Mouse (Mus musculus) erythroblast, embryonic 14.5 days (primary cell): ENCODE measurements at regions not wholly inside any gene's neighbourhood (a gene's known extent, or its start where the extent isn't known, plus 50 kb on each side); places are given as distances from the start of the nearest gene placed in this dataset.

Experiments
- GATA1 ChIP-seq: IDR thresholded peaks from 2 replicates; pipeline ENCODE4 v1.6.1; 2012; ENCODE audit warnings: low read length, inconsistent platforms, mixed read lengths
- TAL1 ChIP-seq: IDR thresholded peaks from 3 replicates; pipeline ENCODE4 v1.6.1; 2012; ENCODE audit warnings: low read length, inconsistent platforms, mixed read lengths

DNA sequence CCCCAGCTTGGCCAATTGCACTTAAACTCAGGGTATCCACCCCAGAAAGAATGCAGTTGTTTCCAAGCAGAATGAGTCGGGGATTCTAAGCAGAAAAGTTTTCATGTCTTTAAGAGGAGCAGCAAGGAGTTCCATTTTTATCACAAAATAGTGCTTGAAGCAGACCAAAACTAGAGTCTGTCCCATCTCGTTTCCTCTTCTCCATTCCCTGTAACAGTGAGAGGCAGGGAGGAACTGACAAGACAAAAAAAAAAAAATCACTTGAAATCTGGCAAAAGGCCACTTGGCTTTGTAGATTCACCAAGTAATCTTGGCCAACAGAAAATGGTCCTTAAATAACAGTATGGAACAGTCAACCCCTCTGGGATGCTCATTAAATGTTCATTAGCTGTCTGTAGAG is 186.8 kb downstream of the Kctd12 start:
- TF ChIP-seq TAL1 (no peak), GATA1 (no peak)
